Comparison of ENCODE assay signal across 23 mouse cellular contexts in genomic region chr6:117284376-117285106, GRCm38 (mm10).
"Had no signal": no experiment of that assay in that cellular context is flagged by ENCODE, and none has a peak within 500 bp of the region (broad histone marks: within the 10 kb centered on the region; RNA-seq: fewer than 3 reads in every experiment).

No protein-coding gene starts in this region.

- H3K36me3 ChIP-seq: heart, embryonic 13.5 days; heart, embryonic 15.5 days; hindbrain, embryonic 13.5 days; hindbrain, embryonic 15.5 days; limb, embryonic 13.5 days; limb, embryonic 15.5 days; liver, embryonic 12.5 days had no signal

- H3K4me3 ChIP-seq: heart, adult 2 months; heart, embryonic 13.5 days; heart, embryonic 15.5 days; hindbrain, embryonic 13.5 days; hindbrain, embryonic 15.5 days; limb, embryonic 13.5 days; limb, embryonic 15.5 days; liver, embryonic 12.5 days had no signal

- ATAC-seq: hindbrain, postnatal 0 days; intestine, embryonic 16.5 days; liver, embryonic 12.5 days had no signal

- H3K9me3 ChIP-seq: heart, embryonic 13.5 days; heart, embryonic 15.5 days; hindbrain, embryonic 13.5 days; hindbrain, embryonic 15.5 days; limb, embryonic 13.5 days; limb, embryonic 15.5 days; liver, embryonic 12.5 days had no signal

- H3K27ac ChIP-seq: heart, adult 2 months; heart, embryonic 13.5 days; heart, embryonic 15.5 days; hindbrain, embryonic 13.5 days; hindbrain, embryonic 15.5 days; hindbrain, postnatal 0 days; limb, embryonic 13.5 days; limb, embryonic 15.5 days; liver, embryonic 12.5 days; liver, embryonic 14.5 days had no signal

- H3K4me1 ChIP-seq: liver, embryonic 12.5 days had no signal

- H3K27me3 ChIP-seq: heart, embryonic 13.5 days; heart, embryonic 15.5 days; hindbrain, embryonic 13.5 days; hindbrain, embryonic 15.5 days; limb, embryonic 15.5 days; liver, embryonic 12.5 days had no signal

- DNase-seq: gastrocnemius, postnatal 14 days; gastrocnemius, postnatal 36 days; heart, adult 2 months; heart, postnatal 14 days; heart, postnatal 36 days; kidney, adult 11 months; kidney, adult 8-10 months; kidney, postnatal 10 days; kidney, postnatal 36 days; layer of hippocampus, adult 9-11 months; layer of hippocampus, postnatal 36 days; left cerebral cortex, postnatal 4 days had no signal

- H3K9ac ChIP-seq: heart, embryonic 13.5 days; heart, embryonic 15.5 days; hindbrain, embryonic 13.5 days; hindbrain, embryonic 15.5 days; limb, embryonic 13.5 days; limb, embryonic 15.5 days; liver, embryonic 12.5 days; liver, embryonic 14.5 days had no signal

- H3K4me2 ChIP-seq: heart, embryonic 11.5 days; heart, embryonic 13.5 days; heart, embryonic 15.5 days; hindbrain, embryonic 13.5 days; hindbrain, embryonic 15.5 days; limb, embryonic 13.5 days; limb, embryonic 15.5 days; liver, embryonic 12.5 days had no signal
